Mouse (Mus musculus) hindbrain, embryonic 11.5 days (tissue): ENCODE results near the gene Ssbp3. TPM values are rescaled to one million over a fixed set of nuclear protein-coding genes. Genes with fewer than 3 reads are reported as not detected.

Experiments used
- ATAC-seq: fragments of 200-750 bp; cut with Nextera tagmentation; 2 replicates; pipeline ENCODE4 v1.8.0; 2017; ENCODE audit warnings: mild to moderate bottlenecking, moderate TSS enrichment, moderate library complexity; ENCODE audit not compliant: low FRiP score
- DNase-seq: peaks from one replicate; pipeline ENCODE4 v3.0.0-alpha.2; 2015; ENCODE audit warnings: low spot score
- H3K27ac ChIP-seq: fragments of 300-500 bp; sonication (generic); 2 replicates; pipeline ENCODE4 v1.5.1; 2014; ENCODE audit warnings: mild to moderate bottlenecking, low read depth, low read length
- H3K27me3 ChIP-seq: fragments of 300-500 bp; sonication (generic); 2 replicates; pipeline ENCODE4 v1.6.1; 2014; ENCODE audit warnings: mild to moderate bottlenecking, low read length, moderate library complexity, mixed read lengths; ENCODE audit not compliant: control insufficient read depth, insufficient read depth
- H3K36me3 ChIP-seq: fragments of 300-500 bp; sonication (generic); 2 replicates; pipeline ENCODE4 v1.6.1; 2014; ENCODE audit warnings: mild to moderate bottlenecking, low read length, moderate library complexity, mixed read lengths; ENCODE audit not compliant: control insufficient read depth, insufficient read depth
- H3K4me1 ChIP-seq: fragments of 300-500 bp; sonication (generic); replicated peaks from 2 replicates; pipeline ENCODE4 v1.6.1; 2014; ENCODE audit warnings: low read length, mixed read lengths; ENCODE audit not compliant: control insufficient read depth, insufficient read depth
- H3K4me2 ChIP-seq: fragments of 300-500 bp; sonication (generic); replicated peaks from 2 replicates; pipeline ENCODE4 v1.6.1; 2014; ENCODE audit warnings: mild to moderate bottlenecking, low read depth, low read length
- H3K4me3 ChIP-seq: fragments of 300-500 bp; sonication (generic); 2 replicates; pipeline ENCODE4 v1.5.1; 2014; ENCODE audit warnings: low read depth, low read length
- H3K9ac ChIP-seq: fragments of 300-500 bp; sonication (generic); 2 replicates; pipeline ENCODE4 v1.6.1; 2014; ENCODE audit warnings: low read depth, low read length
- H3K9me3 ChIP-seq: fragments of 300-500 bp; sonication (generic); 2 replicates; pipeline ENCODE4 v1.6.1; 2016; ENCODE audit warnings: low read length; ENCODE audit not compliant: control insufficient read depth
- WGBS: fragments of 180-500 bp; shearing (Covaris S2); extraction: QIAGEN DNeasy Blood & Tissue Kit; methylation state at CpG from one replicate; pipeline ENCODE4 v1.1.7; 2014; 5-methylcytosine and 5-hydroxymethylcytosine counted together
- polyA plus RNA-seq: library from polyadenylated mRNA; unstranded; fragments of >200 nt; fragmentation: Nextera tagmentation; extraction: Ambion mirVana; gene quantifications from 2 replicates; pipeline ENCODE4 v1.2.1, GENCODE M21; 2014

The Ssbp3 gene
- polyA plus RNA-seq, 1 experiment from 2014 or later = 159 TPM

DNA sequence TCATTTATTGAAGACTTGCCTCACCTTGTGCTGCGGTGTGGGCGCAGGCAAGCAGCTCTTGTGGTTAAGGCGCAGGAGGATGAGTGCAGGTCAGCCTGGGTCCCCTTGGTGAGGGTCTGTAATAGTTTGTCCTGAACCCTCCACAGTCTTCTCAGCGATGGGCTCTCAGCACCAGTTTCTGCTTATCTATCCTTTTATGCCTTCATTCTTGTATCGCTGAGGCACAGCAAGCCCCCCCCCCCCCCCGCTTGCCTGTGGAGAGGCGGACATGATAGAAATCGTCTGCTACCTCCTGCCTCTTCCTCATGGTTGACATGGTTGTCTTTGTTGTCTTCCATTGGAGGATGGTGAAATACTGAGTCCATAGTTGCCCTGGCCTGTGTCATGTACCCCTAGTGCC, 96.9 kb downstream of the Ssbp3 start:
- H3K36me3 ChIP-seq = peaks cover 5% of the 10 kb centered on the region; the same call in 1 of the 2 replicates
- H3K4me3 ChIP-seq = no peak overlapping the region
- H3K9me3 ChIP-seq = no peaks in the 10 kb centered on the region
- 83% methylated on average over 7 of the region's 8 CpGs for WGBS
- no peak overlapping the region for H3K4me2 ChIP-seq
- DNase-seq = no peak
- H3K27me3 ChIP-seq = no peaks in the 10 kb centered on the region
- no peak overlapping the region for H3K9ac ChIP-seq
- no peak overlapping the region for H3K27ac ChIP-seq
- ATAC-seq = no peak
- no peaks in the 10 kb centered on the region; the same call in none of the 2 replicates for H3K4me1 ChIP-seq

DNA sequence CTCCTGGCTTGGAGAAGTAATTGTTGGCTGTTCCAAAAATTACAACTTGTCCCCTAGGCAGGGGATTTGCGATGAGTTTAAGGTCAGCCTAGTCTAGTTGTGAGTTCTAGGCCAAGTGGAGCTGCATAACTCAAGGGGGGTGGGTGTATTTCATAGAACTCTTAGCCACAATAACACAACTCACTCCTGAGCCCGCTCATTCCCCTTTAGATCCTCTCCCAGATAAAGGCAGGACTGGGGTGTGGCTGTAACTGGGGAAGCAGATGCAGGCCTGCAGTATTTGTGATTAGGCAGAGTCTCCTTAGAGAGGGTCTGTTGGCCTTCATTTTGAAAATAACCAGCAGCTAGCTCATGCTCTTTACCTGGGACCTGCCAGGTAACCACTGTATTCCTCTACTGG, 97.7 kb downstream of the Ssbp3 start:
- ATAC-seq (no peak), DNase-seq (no peak)
- no peaks in the 10 kb centered on the region for H3K9me3 ChIP-seq
- H3K9ac ChIP-seq = no peak overlapping the region
- no peak overlapping the region for H3K4me3 ChIP-seq
- H3K4me1 ChIP-seq = peaks cover 2% of the 10 kb centered on the region; the same call in 1 of the 2 replicates
- no peaks in the 10 kb centered on the region for H3K27me3 ChIP-seq
- H3K36me3 ChIP-seq = peaks cover 5% of the 10 kb centered on the region; the same call in 1 of the 2 replicates
- 89% methylated on average over 2 of the region's 2 CpGs for WGBS
- H3K27ac ChIP-seq = no peak overlapping the region
- H3K4me2 ChIP-seq = no peak overlapping the region

DNA sequence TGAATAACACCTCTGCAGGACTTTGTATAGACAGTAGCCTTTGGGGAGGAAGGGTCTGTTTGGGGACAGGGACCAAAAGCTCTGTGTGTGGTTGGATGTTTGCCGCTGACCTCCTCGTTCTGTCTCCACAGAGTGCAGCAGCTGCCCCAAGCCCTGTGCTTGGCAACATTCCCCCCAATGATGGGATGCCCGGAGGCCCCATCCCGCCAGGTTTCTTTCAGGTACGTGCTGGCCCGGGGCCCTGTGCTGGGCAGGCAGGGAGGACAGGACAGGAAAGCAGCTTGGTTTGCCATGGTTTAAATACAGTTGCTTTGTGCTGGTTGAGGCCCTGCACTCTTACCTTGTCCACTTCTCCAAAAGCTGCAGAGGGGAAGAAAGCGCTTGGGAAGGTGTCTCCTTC, 99.0 kb downstream of the Ssbp3 start:
- no peak for ATAC-seq
- Histone ChIP-seq H3K4me1 (peaks cover 2% of the 10 kb centered on the region; the same call in 1 of the 2 replicates), H3K9ac (no peak overlapping the region), H3K36me3 (peaks cover 5% of the 10 kb centered on the region; the same call in 1 of the 2 replicates), H3K9me3 (no peaks in the 10 kb centered on the region), H3K27me3 (no peaks in the 10 kb centered on the region), H3K4me2 (no peak overlapping the region), H3K27ac (no peak overlapping the region), H3K4me3 (no peak overlapping the region)
- DNase-seq = no peak
- 89% methylated on average over 7 of the region's 7 CpGs for WGBS

- H3K27ac ChIP-seq = no peak overlapping the region
- ATAC-seq (no peak), DNase-seq (no peak)
- H3K27me3 ChIP-seq = no peaks in the 10 kb centered on the region
- H3K4me1 ChIP-seq = peaks cover 14% of the 10 kb centered on the region
- H3K9me3 ChIP-seq = no peaks in the 10 kb centered on the region
- WGBS = 92% methylated on average over 8 of the region's 8 CpGs
- H3K4me3 ChIP-seq = no peak overlapping the region
- no peak overlapping the region for H3K9ac ChIP-seq
- H3K4me2 ChIP-seq = no peak overlapping the region
- H3K36me3 ChIP-seq = peaks cover 5% of the 10 kb centered on the region; the same call in 1 of the 2 replicates
These were observed 101.0 kb downstream of the Ssbp3 start for GRCm38 (mm10) chr4:107011325-107012004.

DNA sequence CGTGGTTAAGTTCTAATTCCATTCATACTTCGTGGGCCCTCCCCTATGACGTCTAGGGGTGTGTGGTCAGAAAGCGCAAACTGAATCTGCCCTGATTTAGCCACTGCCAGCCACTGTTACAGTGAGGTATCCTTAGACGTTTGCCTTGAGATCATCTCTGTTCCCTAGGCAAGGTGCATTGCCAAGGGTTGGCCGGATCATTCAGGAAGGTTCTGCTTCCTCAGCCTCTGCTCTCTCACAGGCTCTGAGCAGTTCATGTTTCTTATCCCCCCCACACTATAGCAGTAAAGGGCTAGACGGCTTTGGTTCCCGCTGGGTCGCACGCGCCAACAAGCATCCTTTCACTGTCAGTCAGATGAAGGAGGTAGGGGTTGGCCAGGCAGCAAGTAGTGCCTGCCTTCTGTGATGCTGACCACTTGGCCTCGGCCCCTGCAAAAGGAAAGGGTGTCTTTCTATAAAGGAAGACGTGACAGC, 101.5 kb downstream of the Ssbp3 start:
- H3K36me3 ChIP-seq = peaks cover 5% of the 10 kb centered on the region; the same call in 1 of the 2 replicates
- no peak overlapping the region for H3K4me3 ChIP-seq
- no peaks in the 10 kb centered on the region for H3K27me3 ChIP-seq
- H3K9ac ChIP-seq = no peak overlapping the region
- peaks cover 19% of the 10 kb centered on the region for H3K4me1 ChIP-seq
- no peak overlapping the region for H3K4me2 ChIP-seq
- WGBS = 78% methylated on average over 13 of the region's 13 CpGs
- H3K9me3 ChIP-seq = no peaks in the 10 kb centered on the region
- 0 out of 2 replicates have a peak overlapping the region, but pooled peaks have one; percentile 17 for H3K27ac ChIP-seq
- no peak for DNase-seq
- ATAC-seq = no peak

GRCm38 (mm10) chr4:107012574-107012973, 102.1 kb downstream of the Ssbp3 start:
- 93% methylated on average over 3 of the region's 3 CpGs for WGBS
- Histone ChIP-seq H3K9me3 (no peaks in the 10 kb centered on the region), H3K4me2 (no peak overlapping the region), H3K27me3 (no peaks in the 10 kb centered on the region), H3K4me1 (peaks cover 19% of the 10 kb centered on the region), H3K4me3 (no peak overlapping the region), H3K36me3 (peaks cover 5% of the 10 kb centered on the region; the same call in 1 of the 2 replicates), H3K27ac (no peak overlapping the region), H3K9ac (no peak overlapping the region)
- DNase-seq (no peak), ATAC-seq (no peak)

DNA sequence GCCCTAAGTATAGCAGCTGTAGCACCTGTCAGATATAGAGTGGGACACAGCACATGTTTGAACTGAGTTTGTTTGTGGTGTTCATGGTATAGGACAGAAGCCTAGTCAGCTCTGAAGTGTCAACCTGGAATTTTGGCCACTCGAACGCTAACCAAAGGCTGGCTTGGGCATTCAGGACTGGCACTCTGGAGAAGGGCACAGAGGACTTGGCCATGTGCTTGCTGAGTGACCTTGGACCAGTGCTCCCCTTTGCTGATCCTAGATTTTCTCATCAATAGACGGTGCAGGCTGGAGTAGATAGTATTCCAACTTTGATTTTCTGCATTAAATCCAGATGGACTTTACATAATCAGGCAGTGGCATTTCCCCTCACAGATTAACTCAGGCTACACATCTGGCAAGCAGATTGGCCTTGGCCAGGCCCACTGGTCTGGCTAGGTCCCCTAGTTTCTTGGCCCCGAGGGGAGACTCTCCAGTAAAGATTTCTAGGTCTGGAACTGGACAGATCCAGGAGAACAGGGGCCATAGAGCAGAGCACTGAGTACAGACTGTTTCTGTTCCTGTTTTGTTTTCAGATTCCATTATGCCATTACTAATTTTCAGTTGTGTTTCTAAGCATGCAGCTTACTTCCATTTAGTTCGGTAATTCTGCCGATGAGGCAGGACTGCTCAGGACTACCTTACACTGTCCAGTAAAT, 102.8 kb downstream of the Ssbp3 start:
- peaks cover 21% of the 10 kb centered on the region for H3K4me1 ChIP-seq
- H3K27me3 ChIP-seq = no peaks in the 10 kb centered on the region
- H3K9me3 ChIP-seq = no peaks in the 10 kb centered on the region
- H3K36me3 ChIP-seq = peaks cover 5% of the 10 kb centered on the region; the same call in 1 of the 2 replicates
- 87% methylated on average over 6 of the region's 6 CpGs for WGBS
- no peak overlapping the region for H3K4me2 ChIP-seq
- no peak overlapping the region for H3K27ac ChIP-seq
- no peak overlapping the region for H3K9ac ChIP-seq
- DNase-seq (no peak), ATAC-seq (no peak)
- no peak overlapping the region for H3K4me3 ChIP-seq

GRCm38 (mm10) chr4:107013817-107014260, 103.3 kb downstream of the Ssbp3 start:
- Histone ChIP-seq H3K27ac (no peak overlapping the region), H3K4me3 (no peak overlapping the region), H3K4me1 (peaks cover 25% of the 10 kb centered on the region), H3K9me3 (no peaks in the 10 kb centered on the region), H3K9ac (no peak overlapping the region), H3K4me2 (no peak overlapping the region), H3K27me3 (no peaks in the 10 kb centered on the region), H3K36me3 (peaks cover 5% of the 10 kb centered on the region; the same call in 1 of the 2 replicates)
- ATAC-seq (no peak), DNase-seq (no peak)
- 86% methylated on average over 9 of the region's 9 CpGs for WGBS
